Mouse (Mus musculus) ovary, adult 2 months (tissue): ENCODE data around the gene Lcn8. TPM values are rescaled to one million over a fixed set of nuclear protein-coding genes. Genes with fewer than 3 reads are reported as not detected.

ENCODE experiments used
- polyA plus RNA-seq: library from polyadenylated mRNA; depleted of rRNA; stranded (reverse); fragments of >200 nt; gene quantifications from 2 replicates; pipeline ENCODE4 v1.2.3, GENCODE M21; 2012; rRNA removed

The Lcn8 gene
- not detected in 2 replicates for polyA plus RNA-seq

GRCm38 (mm10) chr2:25652902-25653301, at the start of gene Lcn8:
Gene Lcn8 (plus strand): TSS chr2:25653120.

GRCm38 (mm10) chr2:25607761-25608622, 44.9 kb upstream of the Lcn8 start, which contains the start of gene Rabl6:
Gene Rabl6 (minus strand): TSS chr2:25608521.

GRCm38 (mm10) chr2:25617578-25617977, 35.3 kb upstream of the Lcn8 start, which contains the start of gene Ccdc183:
Gene Ccdc183 (minus strand): TSS chr2:25617678.

GRCm38 (mm10) chr2:25621229-25622200, 31.4 kb upstream of the Lcn8 start, which contains the start of gene Tmem141:
Gene Tmem141 (minus strand): TSS chr2:25622005.

GRCm38 (mm10) chr2:25627811-25628210, 25.1 kb upstream of the Lcn8 start, which contains the start of gene Fcna:
Gene Fcna (minus strand): TSS chr2:25628030.

GRCm38 (mm10) chr2:25657652-25658051, 4.7 kb downstream of the Lcn8 start, which contains the start of gene Lcn5:
Gene Lcn5 (plus strand): TSS chr2:25657952.

GRCm38 (mm10) chr2:25676486-25676885, 23.6 kb downstream of the Lcn8 start, which contains the start of gene Lcn6:
Gene Lcn6 (plus strand): TSS chr2:25676786.

GRCm38 (mm10) chr2:25682426-25682825, 29.5 kb downstream of the Lcn8 start, which contains the start of gene Lcn10:
Gene Lcn10 (plus strand): TSS chr2:25682726.

GRCm38 (mm10) chr2:25699743-25700142, 46.8 kb downstream of the Lcn8 start, which contains the start of gene Obp2a:
Gene Obp2a (plus strand): TSS chr2:25700043.

Other genes starting within 250 kb of the Lcn8 start
- 0.38 and 0.46 TPM in 2 replicates for gene Fut7, start 229.9 kb upstream of the Lcn8 start, polyA plus RNA-seq
- 54.2 and 56.6 TPM in 2 replicates for gene Abca2, start 224.4 kb upstream of the Lcn8 start, polyA plus RNA-seq
- gene Clic3, start 196.3 kb upstream of the Lcn8 start, polyA plus RNA-seq: 36.3 and 57.3 TPM in 2 replicates
- gene Paxx, start 192.0 kb upstream of the Lcn8 start, polyA plus RNA-seq: 87.0 and 99.6 TPM in 2 replicates
- 17.0 and 20.7 TPM in 2 replicates for gene Ptgds, start 183.1 kb upstream of the Lcn8 start, polyA plus RNA-seq
- gene Lcn12, start 159.2 kb upstream of the Lcn8 start, polyA plus RNA-seq: not detected in 2 replicates
- 24.5 and 26.0 TPM in 2 replicates for gene Fbxw5, start 152.4 kb upstream of the Lcn8 start, polyA plus RNA-seq
- gene C8g, start 151.4 kb upstream of the Lcn8 start, polyA plus RNA-seq: 5.0 TPM in 2 replicates
- 19.3 and 21.8 TPM in 2 replicates for gene Traf2, start 106.2 kb upstream of the Lcn8 start, polyA plus RNA-seq
- gene Edf1, start 95.3 kb upstream of the Lcn8 start, polyA plus RNA-seq: 124 and 162 TPM in 2 replicates
- 20.7 and 30.4 TPM in 2 replicates for gene Mamdc4, start 78.3 kb upstream of the Lcn8 start, polyA plus RNA-seq
- 73.9 and 105 TPM in 2 replicates for gene Phpt1, start 77.9 kb upstream of the Lcn8 start, polyA plus RNA-seq
- 8.4 and 10.4 TPM in 2 replicates for gene Ajm1, start 71.4 kb upstream of the Lcn8 start, polyA plus RNA-seq
- gene Rabl6, start 44.6 kb upstream of the Lcn8 start, polyA plus RNA-seq: 123 and 169 TPM in 2 replicates
- gene Ccdc183, start 35.4 kb upstream of the Lcn8 start, polyA plus RNA-seq: not detected in 2 replicates
- 22.5 and 36.2 TPM in 2 replicates for gene Tmem141, start 31.1 kb upstream of the Lcn8 start, polyA plus RNA-seq
- gene Fcna, start 25.1 kb upstream of the Lcn8 start, polyA plus RNA-seq: 1.2 and 1.8 TPM in 2 replicates
- gene Lcn5, start 4.8 kb downstream of the Lcn8 start, polyA plus RNA-seq: not detected in 2 replicates
- not detected in 2 replicates for gene Lcn6, start 23.7 kb downstream of the Lcn8 start, polyA plus RNA-seq
- gene Lcn10, start 29.6 kb downstream of the Lcn8 start, polyA plus RNA-seq: not detected in 2 replicates
- gene Obp2a, start 46.9 kb downstream of the Lcn8 start, polyA plus RNA-seq: not detected in 2 replicates
- gene Bmyc, start 53.6 kb downstream of the Lcn8 start, polyA plus RNA-seq: 98.8 and 103 TPM in 2 replicates
- not detected in 2 replicates for gene Obp2b, start 83.9 kb downstream of the Lcn8 start, polyA plus RNA-seq
- not detected in 2 replicates for gene Lcn3, start 112.4 kb downstream of the Lcn8 start, polyA plus RNA-seq
- not detected in 2 replicates for gene Lcn11, start 123.9 kb downstream of the Lcn8 start, polyA plus RNA-seq
- not detected in 2 replicates for gene Gm13539, start 129.1 kb downstream of the Lcn8 start, polyA plus RNA-seq
- gene Glt6d1, start 162.7 kb downstream of the Lcn8 start, polyA plus RNA-seq: not detected in 2 replicates
- not detected in 2 replicates for gene Lcn9, start 170.0 kb downstream of the Lcn8 start, polyA plus RNA-seq
- gene Sohlh1, start 194.1 kb downstream of the Lcn8 start, polyA plus RNA-seq: 4.8 and 5.7 TPM in 2 replicates
- gene Kcnt1, start 210.6 kb downstream of the Lcn8 start, polyA plus RNA-seq: 57.9 and 61.4 TPM in 2 replicates